Mouse (Mus musculus): ENCODE measurements around the gene Cd101.

Gene Cd101

GRCm38 (mm10) chr3:101029339-101029738, at the start of gene Cd101:
Cd101 (minus strand) TSS chr3:101029556.
- DNase-seq (ENCODE audit: low read depth, low spot score) = no peak

- DNase-seq (ENCODE audit: low read depth, low spot score) = peak; percentile 40
Measured at GRCm38 (mm10) chr3:101078344-101078743, 49.0 kb upstream of the Cd101 start.

- no peak for DNase-seq (ENCODE audit: low read depth, low spot score)
Measured at GRCm38 (mm10) chr3:101077710-101078100, 48.3 kb upstream of the Cd101 start.

DNA sequence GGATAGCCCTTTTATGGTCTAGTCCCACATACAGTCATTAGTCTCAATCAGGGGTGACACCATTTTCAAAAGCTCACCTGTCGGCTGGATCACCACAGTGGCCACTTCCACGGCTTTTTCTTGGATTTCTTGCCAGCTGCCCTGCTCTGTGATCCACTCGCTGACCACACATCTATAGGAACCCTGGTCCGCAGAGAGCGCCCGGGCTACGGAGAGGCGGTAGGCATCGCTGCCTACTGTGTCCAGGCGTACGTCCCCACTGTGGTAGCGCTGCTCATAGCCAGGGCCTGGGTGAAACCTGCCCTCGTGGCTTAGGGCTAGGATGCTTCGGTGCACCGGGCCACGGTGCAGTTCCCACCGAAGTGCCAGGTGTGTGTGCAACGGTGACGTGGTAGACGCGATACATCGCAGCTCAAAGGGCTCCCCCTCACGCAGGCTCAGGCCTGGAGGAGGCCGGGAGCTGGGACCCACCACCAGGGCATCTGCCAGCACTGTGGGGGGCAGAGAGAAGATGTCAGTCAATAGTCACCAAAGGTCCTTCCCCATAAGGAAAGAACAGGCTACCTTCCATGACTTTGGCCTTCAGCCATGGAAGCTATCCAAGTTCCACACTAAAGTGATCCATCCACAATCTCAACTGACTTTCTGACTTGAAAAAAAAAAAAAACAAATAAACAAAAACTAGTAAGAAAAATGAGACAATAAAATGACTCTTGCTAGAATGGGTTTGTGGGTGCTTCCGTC, 47.8 kb upstream of the Cd101 start:
- DNase-seq (ENCODE audit: low read depth, low spot score) = no peak

DNA sequence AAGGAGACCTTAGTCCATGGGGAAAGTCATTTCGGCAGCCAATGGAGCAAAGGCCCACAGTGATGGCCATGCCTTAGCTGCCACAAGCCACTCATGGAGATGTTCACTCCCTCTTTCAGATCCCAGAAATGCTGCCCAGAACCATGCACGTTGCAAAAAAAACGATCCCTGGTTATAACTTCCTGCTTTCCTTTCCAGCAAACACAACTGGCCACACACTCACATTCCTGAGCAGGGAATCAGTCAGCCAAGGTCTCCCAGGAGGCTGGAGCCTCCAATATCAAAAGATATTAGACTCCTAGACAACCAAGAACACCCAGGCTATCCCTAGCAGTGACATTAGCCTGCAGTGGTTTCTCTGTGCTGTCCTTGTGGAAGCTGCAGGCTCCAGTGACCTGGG, 46.5 kb upstream of the Cd101 start:
- peak; percentile 27 for DNase-seq (ENCODE audit: low read depth, low spot score)

DNA sequence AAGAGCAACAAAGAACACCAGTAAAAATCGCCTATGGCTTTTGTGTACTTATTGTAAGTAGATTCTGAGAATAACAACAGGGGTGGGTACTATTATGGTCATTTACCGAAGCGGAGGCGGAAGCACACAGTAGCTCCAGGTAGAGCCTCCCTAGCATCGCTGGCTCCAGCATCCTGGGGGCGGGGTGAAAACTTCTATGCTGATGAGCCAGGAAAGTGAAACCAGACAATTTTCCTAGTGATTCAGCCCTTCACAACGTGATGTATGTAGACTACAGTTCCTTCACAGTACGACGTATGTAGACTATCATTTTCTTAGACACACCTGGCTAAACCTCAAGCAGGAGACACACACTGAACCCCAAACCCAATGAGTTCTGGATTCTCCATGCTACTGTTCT, 44.0 kb upstream of the Cd101 start:
- no peak for DNase-seq (ENCODE audit: low read depth, low spot score)

- DNase-seq (ENCODE audit: low read depth, low spot score) = no peak
Measured at GRCm38 (mm10) chr3:101072506-101073215, 43.3 kb upstream of the Cd101 start.

DNA sequence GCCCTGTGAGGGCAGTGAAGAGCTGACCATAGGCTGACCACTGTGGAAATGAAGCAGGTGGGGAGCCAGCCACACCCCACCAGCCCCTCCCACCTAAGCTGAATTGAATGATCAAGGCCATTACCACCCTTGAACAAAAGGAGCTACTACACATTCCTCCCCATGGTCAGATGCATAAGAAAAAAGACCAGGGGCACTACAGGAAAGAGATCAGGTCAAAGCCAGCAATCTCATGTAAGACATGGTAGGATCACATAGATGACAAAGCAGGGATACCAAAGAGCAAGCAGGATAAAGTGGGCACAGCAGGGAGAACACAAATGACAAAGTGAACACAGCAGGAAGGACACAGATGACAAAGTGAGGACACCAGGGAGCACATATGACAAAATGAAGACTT, 42.2 kb upstream of the Cd101 start:
- no peak for DNase-seq (ENCODE audit: low read depth, low spot score)

GRCm38 (mm10) chr3:101070796-101071235, 41.5 kb upstream of the Cd101 start:
- DNase-seq (ENCODE audit: low read depth, low spot score) = peak; percentile 66

GRCm38 (mm10) chr3:101070230-101070795, 41.0 kb upstream of the Cd101 start:
- peak; percentile 79 for DNase-seq (ENCODE audit: low read depth, low spot score)

DNA sequence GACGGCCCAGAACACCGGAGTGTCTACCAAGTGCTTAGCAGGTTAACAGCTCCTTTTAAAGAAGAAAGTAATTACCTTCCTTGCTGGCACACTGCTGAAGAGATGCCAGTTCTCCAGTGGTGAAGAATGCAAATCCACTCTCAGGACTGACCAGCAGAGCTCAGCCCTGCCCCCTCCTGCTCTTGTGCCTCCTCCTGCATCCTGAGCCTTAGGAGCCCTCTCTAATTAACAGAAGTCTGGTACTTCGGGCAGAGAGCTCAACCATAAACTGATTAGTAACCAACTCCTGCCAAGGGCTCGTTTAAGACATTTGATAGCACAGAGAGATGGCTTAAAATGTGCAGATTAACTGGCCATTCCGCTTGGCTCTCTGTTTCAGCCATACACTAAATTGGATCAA, 39.3 kb upstream of the Cd101 start:
- no peak for DNase-seq (ENCODE audit: low read depth, low spot score)

DNA sequence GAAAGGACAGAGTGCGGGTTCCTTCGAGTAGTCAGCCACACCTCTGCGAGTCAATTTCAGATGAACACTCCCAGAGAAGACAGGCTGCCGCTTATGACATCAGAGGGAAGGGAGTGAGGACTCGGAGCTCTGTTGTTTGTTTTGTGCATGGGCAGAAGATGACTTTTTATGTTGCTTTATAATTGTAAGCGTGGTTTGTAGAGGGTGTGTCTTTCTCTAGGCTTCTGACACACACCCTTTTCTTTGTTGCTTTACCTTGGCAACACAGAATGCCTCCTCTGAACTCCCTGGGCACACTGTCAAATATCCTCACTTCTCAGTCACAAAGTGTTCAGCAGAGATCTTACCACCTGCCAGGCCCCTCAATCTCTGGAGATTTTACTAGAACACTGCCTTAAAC, 36.8 kb upstream of the Cd101 start:
- DNase-seq (ENCODE audit: low read depth, low spot score) = peak; percentile 57

DNA sequence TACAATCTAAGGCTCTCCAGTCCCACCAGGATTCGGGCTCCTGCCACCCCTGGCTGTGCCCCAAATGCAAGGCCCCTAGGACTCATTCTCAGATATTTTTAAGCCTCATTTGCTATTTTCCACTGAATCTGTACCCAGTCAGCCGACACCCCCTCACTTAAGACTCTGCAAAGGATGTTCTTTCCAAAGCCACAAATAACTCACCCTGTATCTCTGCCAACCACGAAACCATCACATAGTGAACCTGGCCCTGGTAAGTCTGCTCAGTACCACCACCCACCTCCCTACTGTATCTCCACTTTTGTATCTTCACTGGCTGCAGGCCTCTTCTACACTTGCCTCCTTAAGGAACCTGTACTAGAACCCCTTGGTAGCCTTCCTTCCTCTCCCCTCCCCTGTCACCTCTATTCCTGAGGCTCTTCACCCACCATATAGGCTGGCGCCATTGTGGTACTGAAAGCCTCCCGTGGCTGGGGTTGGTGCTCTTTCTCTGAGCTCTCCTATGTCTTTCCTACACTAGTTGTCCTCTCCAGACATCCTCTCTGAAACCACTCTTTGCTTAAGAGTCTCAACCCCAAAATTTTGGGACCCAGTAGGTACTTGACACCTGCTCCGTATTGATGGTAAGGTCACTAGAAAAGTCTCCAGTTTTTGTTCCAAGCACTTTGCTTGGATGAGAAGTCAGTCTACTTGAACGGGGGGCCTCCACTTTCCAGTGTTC, 32.7 kb upstream of the Cd101 start:
- DNase-seq (ENCODE audit: low read depth, low spot score) = no peak

GRCm38 (mm10) chr3:101059214-101059613, 29.9 kb upstream of the Cd101 start:
- DNase-seq (ENCODE audit: low read depth, low spot score) = no peak

DNA sequence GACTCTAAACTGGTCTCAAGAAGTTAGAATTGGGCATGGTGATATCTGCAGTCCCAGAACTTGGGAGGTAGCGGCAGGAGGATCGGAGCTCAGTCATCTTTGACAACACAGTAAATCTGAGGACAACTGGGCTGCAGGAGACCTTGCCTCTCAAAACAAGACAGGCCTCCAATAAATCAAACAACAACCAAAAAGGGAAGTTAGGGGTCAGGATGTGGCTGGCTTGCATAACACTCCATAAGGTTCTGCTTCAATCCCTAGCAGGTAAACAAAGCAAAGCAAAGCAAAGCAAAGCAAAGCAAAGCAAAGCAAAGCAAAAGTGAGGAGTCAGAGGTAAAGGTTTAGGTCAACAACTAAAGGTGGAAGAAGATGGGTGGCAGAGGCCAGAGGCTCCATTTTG, 28.8 kb upstream of the Cd101 start:
- DNase-seq (ENCODE audit: low read depth, low spot score) = no peak

GRCm38 (mm10) chr3:101055216-101055615, 25.9 kb upstream of the Cd101 start:
- DNase-seq (ENCODE audit: low read depth, low spot score) = no peak

- no peak for DNase-seq (ENCODE audit: low read depth, low spot score)
Measured at GRCm38 (mm10) chr3:101051601-101052000, 22.2 kb upstream of the Cd101 start.

- no peak for DNase-seq (ENCODE audit: low read depth, low spot score)
Measured at GRCm38 (mm10) chr3:101049997-101050396, 20.6 kb upstream of the Cd101 start.

- DNase-seq (ENCODE audit: low read depth, low spot score) = no peak
Measured at GRCm38 (mm10) chr3:101048781-101049180, 19.4 kb upstream of the Cd101 start.

DNA sequence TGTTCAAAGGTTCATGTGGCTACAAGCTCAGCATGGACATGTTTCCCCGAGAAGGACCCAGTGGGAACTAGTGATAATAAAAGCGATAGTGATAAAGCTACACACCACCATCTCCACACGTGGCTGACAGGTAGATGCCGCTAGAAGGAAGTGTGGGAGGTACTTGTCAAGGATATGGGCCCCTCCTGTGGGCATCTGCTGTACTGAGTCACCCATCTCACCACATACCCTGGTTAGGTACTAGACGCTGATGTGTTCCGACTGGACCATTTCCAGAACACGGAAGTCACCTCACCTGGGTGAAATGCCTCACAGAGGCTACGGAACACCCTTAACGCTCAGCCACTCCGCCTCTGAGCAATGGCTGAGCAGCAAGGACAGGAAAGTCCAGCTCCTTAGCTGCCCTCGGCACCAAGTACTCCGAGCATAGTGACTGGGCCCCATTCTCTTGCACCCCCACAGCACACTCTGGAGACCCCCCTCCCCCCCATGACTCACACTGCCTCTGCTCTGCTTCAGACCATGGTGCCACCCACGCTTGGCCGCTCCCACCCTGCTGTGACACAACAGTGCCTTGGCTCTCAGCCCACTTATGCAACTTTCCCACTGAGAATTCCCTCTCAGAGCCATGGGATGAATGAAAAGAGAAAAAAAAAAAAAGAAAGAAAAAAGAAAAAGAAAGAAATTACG, 18.4 kb upstream of the Cd101 start:
- DNase-seq (ENCODE audit: low read depth, low spot score) = peak; percentile 81

GRCm38 (mm10) chr3:101045431-101045830, 16.1 kb upstream of the Cd101 start:
- peak; percentile 86 for DNase-seq (ENCODE audit: low read depth, low spot score)

- no peak for DNase-seq (ENCODE audit: low read depth, low spot score)
Measured at GRCm38 (mm10) chr3:101044686-101045085, 15.3 kb upstream of the Cd101 start.
